Mouse (Mus musculus) heart, postnatal 14 days (tissue): ENCODE results near the gene Clpsl2. TPM values are rescaled to one million over a fixed set of nuclear protein-coding genes. Genes with fewer than 3 reads are reported as not detected.

Experiments
- DNase-seq, 2 experiments: peaks; one replicate each; pipeline ENCODE4 v3.0.0; 2021 to 2022
- intact Hi-C: fragments of 180-260 bp; cut with DNase I; formaldehyde crosslinking; loops from one replicate; pipeline ENCODE4 v1.15.1; 2025
- long read RNA-seq, 2 experiments: library from polyadenylated mRNA; stranded (forward); transcript quantifications; one replicate each; pipeline ENCODE4 v2.0.0; 2021
- total RNA-seq, 2 experiments: library from RNA; stranded (reverse); gene quantifications; 2 replicates each; pipeline ENCODE4 v1.2.3; 2021

Clpsl2 gene
- not detected for total RNA-seq
- long read RNA-seq, experiment 1: 0 reads
- long read RNA-seq, experiment 2: 0 reads

DNA sequence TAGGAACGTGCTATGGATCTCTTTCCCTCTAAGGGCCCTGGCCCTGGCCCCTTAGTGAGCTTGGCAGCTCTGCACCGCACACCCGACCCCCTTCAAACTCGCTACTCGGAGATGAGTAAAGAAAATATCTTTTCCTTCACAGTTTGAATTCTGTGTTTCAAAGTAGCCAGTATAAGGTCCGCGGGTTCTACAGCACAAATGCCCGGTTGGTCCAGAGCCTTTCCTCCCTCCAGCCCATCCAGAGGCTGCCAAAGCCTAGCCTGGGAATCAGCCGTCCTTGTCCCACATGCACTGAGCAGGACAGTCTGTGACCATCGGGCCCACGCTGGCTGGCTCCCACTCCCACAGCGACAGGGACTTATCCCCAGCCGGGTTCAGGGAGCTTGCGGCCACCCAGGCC, at the start of gene Clpsl2:
Gene Clpsl2 (plus strand): TSS at position 301 of the 400 bp plus-strand sequence.
- DNase-seq: no peak
- intact Hi-C loops: no loop called here

DNA sequence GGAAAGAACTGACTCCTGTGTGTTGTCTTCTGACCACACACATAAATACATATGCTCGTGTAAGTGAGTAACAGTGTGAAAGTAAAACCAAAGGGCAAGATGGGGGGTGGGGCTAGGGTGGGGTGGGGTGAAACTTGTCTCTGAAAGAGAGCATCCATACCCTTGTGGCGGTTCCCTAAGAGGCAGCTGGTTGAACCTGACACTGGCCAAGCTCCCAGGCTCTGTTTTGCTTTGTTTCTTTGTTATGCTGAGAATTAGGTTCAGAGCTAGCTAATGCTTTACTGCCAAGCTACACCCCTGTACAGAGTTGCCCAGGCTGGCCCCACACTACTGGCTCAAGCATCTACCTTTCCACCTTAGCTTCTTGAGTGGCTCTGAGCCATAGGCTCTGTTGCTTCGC, 48.7 kb upstream of the Clpsl2 start:
- DNase-seq: no peak
- intact Hi-C loops: no loop called here

- intact Hi-C loops: no loop called here
- DNase-seq: peak; percentile 43 to 59
Observed at GRCm38 (mm10) chr17:28502196-28502821, 46.9 kb upstream of the Clpsl2 start.

GRCm38 (mm10) chr17:28504182-28504581, 45.0 kb upstream of the Clpsl2 start:
- no peak for DNase-seq
- intact Hi-C loops: no loop called here

DNA sequence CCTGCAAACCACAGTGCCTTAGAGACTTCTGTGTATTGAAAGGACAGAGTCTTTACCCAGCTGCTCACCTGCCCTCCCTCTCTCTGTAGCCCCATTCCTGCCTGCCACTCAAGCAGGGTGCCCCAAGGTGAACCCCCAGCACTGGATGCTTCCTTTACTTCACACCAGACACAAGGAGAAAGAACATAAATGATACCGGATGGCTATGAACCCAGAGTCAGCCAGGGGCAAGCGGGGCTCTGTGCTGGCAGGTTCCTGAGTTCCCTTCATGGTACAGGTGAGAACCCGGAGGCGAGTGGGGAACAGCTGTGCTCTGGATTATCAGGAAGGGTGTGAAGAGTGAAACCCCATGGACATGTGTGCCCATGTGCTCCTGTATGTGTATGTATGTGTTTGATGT, 43.6 kb upstream of the Clpsl2 start:
- intact Hi-C loops: no loop called here
- DNase-seq: no peak

GRCm38 (mm10) chr17:28506895-28507294, 42.3 kb upstream of the Clpsl2 start:
- intact Hi-C loops: no loop called here
- no peak for DNase-seq

- DNase-seq: no peak
- intact Hi-C loops: no loop called here
Observed at GRCm38 (mm10) chr17:28507496-28507895, 41.7 kb upstream of the Clpsl2 start.

DNA sequence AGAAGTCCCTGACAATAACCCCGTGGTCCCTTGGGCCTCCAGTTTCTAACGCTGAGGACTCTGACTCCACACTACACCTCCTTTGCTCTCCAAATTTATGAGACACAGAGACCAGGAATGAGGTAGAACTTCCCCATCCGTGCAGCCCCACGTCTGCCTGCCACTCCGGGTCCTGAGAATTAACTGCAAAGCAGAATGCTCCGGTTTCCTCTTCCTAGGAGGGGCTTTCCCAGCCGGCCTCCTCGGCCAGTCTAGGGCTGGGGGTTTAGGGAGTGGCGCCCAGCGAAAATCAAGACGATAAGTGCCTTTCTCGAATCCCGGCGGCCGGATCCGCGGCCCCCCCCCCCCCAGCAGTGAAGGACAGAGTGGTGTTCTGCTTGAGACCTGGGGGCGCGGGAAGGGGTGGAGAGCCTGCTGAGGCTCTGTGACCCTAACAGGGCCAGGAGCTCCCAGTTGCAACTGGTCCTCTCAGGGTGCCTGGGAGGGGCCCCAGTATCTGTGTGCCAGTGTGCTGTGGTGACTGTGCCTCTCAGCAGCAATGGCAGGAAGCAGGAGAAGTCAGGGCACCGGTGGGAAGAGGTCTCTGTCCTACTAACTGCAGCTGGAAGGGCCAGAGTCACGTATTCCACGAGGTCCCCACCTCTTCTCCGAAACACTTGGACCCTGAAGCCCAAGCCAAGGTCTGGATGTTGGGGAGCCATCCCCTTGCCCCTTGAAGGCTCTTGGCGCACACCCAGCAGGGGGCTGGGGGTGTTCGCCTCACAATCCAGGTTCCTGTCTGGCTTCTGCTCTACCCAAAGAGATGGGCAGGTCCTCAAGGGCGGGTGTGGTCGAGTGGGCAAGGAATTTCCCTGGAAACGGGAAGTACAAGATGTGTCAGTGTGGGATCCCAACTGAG, 38.5 kb upstream of the Clpsl2 start:
- peak in 1 of 2 experiments; percentile 43 for DNase-seq
- intact Hi-C loops: no loop called here

- intact Hi-C loops: no loop called here
- no peak for DNase-seq
Observed at GRCm38 (mm10) chr17:28511616-28512541, 37.3 kb upstream of the Clpsl2 start.

- DNase-seq: peak; percentile 56 to 78
- intact Hi-C loops: no loop called here
Observed at GRCm38 (mm10) chr17:28512696-28513095, 36.5 kb upstream of the Clpsl2 start.

GRCm38 (mm10) chr17:28513337-28513736, 35.9 kb upstream of the Clpsl2 start:
- intact Hi-C loops: no loop called here
- DNase-seq: no peak

DNA sequence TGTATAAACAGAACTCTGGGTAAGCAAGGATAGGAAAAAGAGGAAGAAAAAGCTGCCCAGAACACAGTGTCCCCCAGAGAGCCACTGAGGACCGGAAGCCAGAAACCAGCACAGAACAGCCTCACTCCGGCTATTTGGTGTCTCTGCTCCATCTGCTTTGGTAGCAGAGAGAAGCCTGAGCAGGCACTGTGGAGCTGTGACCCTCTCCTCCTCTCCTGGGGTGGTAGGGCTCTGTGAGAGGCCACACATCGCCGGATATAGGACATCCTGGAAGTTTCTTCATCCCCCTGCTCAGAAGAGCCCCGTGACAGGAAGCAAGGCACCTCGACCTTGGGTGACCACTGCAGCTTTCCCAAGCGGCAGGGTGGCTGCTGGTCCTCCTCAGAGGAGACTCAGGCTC, 35.4 kb upstream of the Clpsl2 start:
- intact Hi-C loops: no loop called here
- DNase-seq: peak; percentile 22 to 51

DNA sequence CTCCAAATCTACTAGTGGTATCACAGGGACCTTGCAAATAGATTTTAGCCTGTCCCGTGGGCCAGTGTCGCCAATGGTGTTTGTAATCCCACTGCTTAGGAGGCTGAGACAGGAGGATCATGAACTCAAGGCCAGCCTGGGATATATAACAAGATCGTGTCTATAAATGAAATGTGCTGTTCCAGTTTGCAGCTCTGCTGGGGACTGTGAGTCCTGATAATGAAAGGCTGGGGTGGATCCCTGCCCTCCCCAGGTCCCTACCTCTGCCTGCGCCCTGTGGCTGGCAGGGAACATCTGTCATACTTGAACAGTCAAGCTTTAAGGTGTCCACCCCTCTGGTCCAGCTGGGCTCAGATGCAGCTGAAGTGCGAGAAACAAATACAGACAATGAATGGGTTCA, 34.7 kb upstream of the Clpsl2 start:
- no peak for DNase-seq
- intact Hi-C loops: no loop called here

- intact Hi-C loops: no loop called here
- DNase-seq: peak; percentile 20 to 60
Observed at GRCm38 (mm10) chr17:28515431-28516341, 33.5 kb upstream of the Clpsl2 start.

- intact Hi-C loops: no loop called here
- DNase-seq: no peak
Observed at GRCm38 (mm10) chr17:28516881-28517280, 32.3 kb upstream of the Clpsl2 start.

- intact Hi-C loops: no loop called here
- peak; percentile 87 to 89 for DNase-seq
Observed at GRCm38 (mm10) chr17:28517441-28517955, 31.7 kb upstream of the Clpsl2 start, which contains the start of gene Fkbp5. TSS of gene Fkbp5 (minus strand) at chr17:28517527.

DNA sequence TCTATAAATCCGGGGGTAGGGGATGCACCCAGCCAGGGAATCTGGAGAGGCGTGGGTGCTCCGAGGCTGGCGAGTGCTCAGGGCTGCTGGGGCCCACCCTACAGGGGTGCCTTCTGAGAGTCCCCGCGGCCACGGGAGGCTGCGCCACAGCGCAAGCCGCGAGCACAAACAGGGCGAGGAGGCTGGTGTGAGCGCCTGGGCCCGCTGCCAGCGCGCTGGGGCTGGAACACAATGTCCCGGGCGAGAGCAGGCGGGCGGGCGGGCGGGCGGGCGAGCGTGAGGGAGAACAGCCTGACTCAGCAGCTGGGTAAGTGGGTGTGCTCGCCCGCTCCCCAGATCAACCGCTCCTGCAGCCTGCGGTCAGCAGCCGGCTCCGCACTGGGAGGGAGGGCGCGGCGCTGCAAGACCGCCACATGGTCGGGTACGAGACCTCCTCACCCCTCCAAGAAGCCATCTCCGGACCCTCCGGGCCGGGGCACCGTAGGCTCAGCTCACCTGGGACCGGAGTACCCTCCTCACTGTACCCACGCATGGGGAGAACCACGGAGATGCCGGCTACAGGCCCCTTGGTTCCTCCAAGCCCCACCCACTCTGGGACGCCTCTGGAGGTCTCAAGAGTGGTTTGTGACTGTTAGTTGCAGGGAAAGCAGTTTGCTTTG, 31.1 kb upstream of the Clpsl2 start:
- intact Hi-C loops: no loop called here
- peak; percentile 95 to 99 for DNase-seq

GRCm38 (mm10) chr17:28518615-28519071, 30.6 kb upstream of the Clpsl2 start:
- peak; percentile 40 to 50 for DNase-seq
- intact Hi-C loops: no loop called here

DNA sequence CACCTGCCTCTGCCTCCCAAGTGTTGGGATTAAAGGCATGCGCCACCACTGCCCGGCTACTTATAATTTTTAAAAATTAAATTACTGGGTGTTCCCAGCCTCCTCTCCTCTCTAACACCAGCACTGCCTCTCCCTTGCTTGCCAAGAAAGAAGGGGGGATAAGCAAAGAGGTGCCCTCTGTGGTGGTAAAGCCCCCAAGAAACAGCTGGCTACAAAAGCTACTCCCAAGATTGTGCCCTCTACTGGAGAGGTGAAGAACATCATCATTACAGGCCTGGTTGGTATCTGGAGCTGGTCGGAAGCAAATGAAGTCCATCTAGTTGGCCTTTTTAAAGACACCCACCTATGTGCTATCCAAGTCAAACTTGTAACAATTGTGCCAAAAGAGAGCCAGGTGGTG, 29.4 kb upstream of the Clpsl2 start:
- intact Hi-C loops: loop anchor here (5.0 kb wide), 1 partner anchor 193 kb away; the partner anchor contains the start of gene Rpl10a
- no peak for DNase-seq
